Mouse (Mus musculus): Measurements from ENCODE around the gene Ipo7. TPM values are rescaled to one million over a fixed set of nuclear protein-coding genes. Genes with fewer than 3 reads are reported as not detected.
"Not testable (repeated sequence)": the region's sequence is repeated elsewhere in the genome, so short reads cannot be mapped to it uniquely, and the experiment has no call there.

The Ipo7 gene
- polyA plus RNA-seq (2014; fragmentation: Nextera tagmentation; extraction: Ambion mirVana): 23.2 and 32.7 TPM in 2 replicates

DNA sequence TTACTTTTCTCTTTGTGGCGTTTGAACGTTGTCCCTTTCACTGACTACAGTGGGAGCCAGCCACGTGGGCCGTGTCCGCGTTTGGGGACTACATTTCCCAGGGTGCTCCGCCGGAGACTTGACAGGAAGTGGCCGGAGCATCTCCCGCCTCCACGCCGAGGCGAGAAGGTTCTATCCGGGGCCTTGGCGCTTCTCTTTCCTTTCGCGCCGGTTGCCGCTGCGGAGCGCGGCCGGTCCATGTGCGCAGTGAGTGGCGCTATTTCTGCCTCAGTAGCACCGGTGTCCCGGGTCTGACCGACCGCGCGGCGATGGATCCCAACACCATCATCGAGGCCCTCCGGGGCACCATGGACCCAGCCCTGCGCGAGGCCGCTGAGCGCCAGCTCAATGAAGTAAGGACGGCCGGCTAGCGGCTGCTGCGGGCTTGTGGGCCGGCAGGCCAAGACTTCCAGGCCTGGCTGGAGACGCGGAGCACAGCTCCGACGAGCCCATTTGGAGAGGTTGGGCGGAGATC, at the start of gene Ipo7:
Ipo7 (plus strand) TSS at position 158 of the 514 bp plus-strand sequence.
- peak; percentile 98 for ATAC-seq (ENCODE audit: low FRiP score)
- under 1% methylated on average over 48 of the region's 48 CpGs for WGBS
- peak within 1 kb of the TSS; percentile 90 for H3K27ac ChIP-seq (ENCODE audit: low read depth, low read length)

DNA sequence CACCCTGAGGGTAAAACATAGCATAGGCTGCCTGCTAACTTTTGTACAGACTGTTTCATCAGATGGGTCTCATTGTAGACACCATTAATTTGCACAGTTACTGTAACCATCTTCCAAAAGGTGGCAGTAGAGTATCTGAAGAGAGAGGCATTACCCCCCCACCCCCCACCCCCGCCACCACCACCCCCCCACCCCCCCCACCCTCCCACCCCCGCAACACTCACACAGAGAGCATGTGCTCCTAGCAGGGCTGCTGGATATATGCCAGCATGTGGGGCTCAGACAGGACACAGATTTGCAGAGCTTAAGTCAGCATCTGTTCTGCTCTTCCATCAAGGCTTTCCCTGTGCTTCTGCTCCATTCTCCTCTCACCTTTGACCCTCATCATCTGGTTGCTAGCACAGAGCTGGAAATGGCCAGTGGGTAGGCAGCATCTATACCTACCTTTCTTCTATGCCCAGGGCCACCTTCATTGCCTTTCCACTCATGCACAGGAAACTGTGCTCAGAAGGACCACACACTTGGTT, 49.1 kb upstream of the Ipo7 start:
- Histone ChIP-seq H3K36me3 (ENCODE audit: control insufficient read depth, insufficient read depth, low read length) (no peaks in the 10 kb centered on the region), H3K4me2 (replicated peaks; ENCODE audit: low read depth, low read length) (no peak overlapping the region), H3K4me1 (replicated peaks; ENCODE audit: control insufficient read depth, insufficient read depth, low read length) (no peaks in the 10 kb centered on the region), H3K27ac (ENCODE audit: low read depth, low read length) (0 out of 2 replicates have a peak overlapping the region, but pooled peaks have one; percentile 27), H3K27me3 (ENCODE audit: control insufficient read depth, insufficient read depth, low read length) (no peaks in the 10 kb centered on the region), H3K4me3 (ENCODE audit: low read depth, low read length) (no peak overlapping the region), H3K9me3 (ENCODE audit: control insufficient read depth, low read length) (no peaks in the 10 kb centered on the region), H3K9ac (ENCODE audit: low read depth, low read length) (no peak overlapping the region)
- 0% methylated on average over 1 of the region's 2 CpGs for WGBS
- ATAC-seq (ENCODE audit: low FRiP score): peak; percentile 71
- peak; percentile 40 for DNase-seq (ENCODE audit: low spot score)

More for the DNA sequence above, at the start of gene Ipo7:
- Histone ChIP-seq H3K4me1 (replicated peaks; ENCODE audit: control insufficient read depth, insufficient read depth, low read length) (no peaks in the 10 kb centered on the region), H3K9ac (ENCODE audit: low read depth, low read length) (peak within 1 kb of the TSS; percentile 93), H3K4me3 (ENCODE audit: low read depth, low read length) (peak within 1 kb of the TSS; percentile 99), H3K36me3 (ENCODE audit: control insufficient read depth, insufficient read depth, low read length) (no peaks in the 10 kb centered on the region), H3K4me2 (replicated peaks; ENCODE audit: low read depth, low read length) (peak within 1 kb of the TSS; percentile 79), H3K27me3 (ENCODE audit: control insufficient read depth, insufficient read depth, low read length) (no peaks in the 10 kb centered on the region), H3K9me3 (ENCODE audit: control insufficient read depth, low read length) (no peaks in the 10 kb centered on the region)
- DNase-seq (ENCODE audit: low spot score): peak; percentile 93

DNA sequence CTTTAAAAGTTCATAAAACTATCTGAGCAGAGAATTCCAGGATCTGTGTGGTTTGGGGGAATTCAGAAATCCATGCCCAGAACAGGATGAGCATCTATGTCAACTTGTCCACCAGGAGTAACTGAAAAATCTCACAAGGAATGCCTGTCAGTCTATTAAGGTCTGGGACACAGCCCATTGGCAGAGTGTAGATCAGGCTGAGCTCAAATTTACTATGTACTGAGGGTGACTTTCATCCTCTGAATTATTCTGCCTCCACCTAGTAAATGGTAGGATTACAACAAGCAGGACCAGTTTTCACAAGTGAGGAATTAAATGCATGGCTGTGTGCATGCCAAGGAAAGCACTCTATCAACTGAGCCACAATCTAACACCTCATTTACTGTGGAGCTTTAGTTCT, 48.5 kb upstream of the Ipo7 start:
- Histone ChIP-seq H3K9me3 (ENCODE audit: control insufficient read depth, low read length) (no peaks in the 10 kb centered on the region), H3K4me2 (replicated peaks; ENCODE audit: low read depth, low read length) (no peak overlapping the region), H3K4me3 (ENCODE audit: low read depth, low read length) (no peak overlapping the region), H3K27me3 (ENCODE audit: control insufficient read depth, insufficient read depth, low read length) (no peaks in the 10 kb centered on the region), H3K9ac (ENCODE audit: low read depth, low read length) (no peak overlapping the region), H3K36me3 (ENCODE audit: control insufficient read depth, insufficient read depth, low read length) (no peaks in the 10 kb centered on the region), H3K4me1 (replicated peaks; ENCODE audit: control insufficient read depth, insufficient read depth, low read length) (no peaks in the 10 kb centered on the region), H3K27ac (ENCODE audit: low read depth, low read length) (no peak overlapping the region)
- ATAC-seq (ENCODE audit: low FRiP score) (no peak), DNase-seq (ENCODE audit: low spot score) (no peak)

DNA sequence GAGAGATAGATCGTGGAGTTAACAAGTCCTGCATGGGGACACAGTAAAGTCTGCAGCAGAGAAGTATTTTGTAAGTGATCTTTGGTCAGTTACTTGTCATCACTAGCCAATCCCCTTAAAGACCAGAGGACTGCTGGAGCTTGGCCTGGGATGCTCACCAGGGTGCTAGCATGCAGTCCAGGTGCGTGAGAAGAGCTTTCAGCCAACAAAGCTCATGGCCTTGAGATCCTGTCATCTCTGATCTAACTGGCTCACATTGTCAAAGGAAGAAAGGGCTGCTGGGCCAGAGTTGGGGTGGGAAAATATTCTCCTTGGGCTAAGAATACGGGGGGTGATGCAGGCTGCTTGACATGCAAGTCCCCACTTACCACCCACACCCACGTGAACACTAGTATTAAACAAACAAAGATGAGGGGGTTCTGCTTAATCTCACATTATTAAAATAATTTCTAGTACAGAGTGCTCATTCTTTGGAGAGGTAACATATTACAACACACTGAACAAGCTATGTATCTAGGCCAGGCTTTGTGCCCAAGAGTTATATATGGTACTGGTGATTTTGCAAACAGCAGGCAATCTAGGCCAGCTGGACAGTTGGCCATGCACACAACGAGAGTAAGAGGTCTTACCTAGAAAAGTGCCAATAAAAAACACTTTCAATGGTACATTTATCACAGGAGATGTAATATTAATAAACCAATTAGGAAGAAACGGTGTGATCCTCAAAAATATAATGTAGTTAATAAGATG, 41.9 kb upstream of the Ipo7 start:
- H3K4me2 ChIP-seq (replicated peaks; ENCODE audit: low read depth, low read length): no peak overlapping the region
- no peaks in the 10 kb centered on the region for H3K9me3 ChIP-seq (ENCODE audit: control insufficient read depth, low read length)
- H3K4me3 ChIP-seq (ENCODE audit: low read depth, low read length): no peak overlapping the region
- H3K27me3 ChIP-seq (ENCODE audit: control insufficient read depth, insufficient read depth, low read length): no peaks in the 10 kb centered on the region
- 93% methylated on average over 6 of the region's 6 CpGs for WGBS
- ATAC-seq (ENCODE audit: low FRiP score): no peak
- no peak for DNase-seq (ENCODE audit: low spot score)
- no peaks in the 10 kb centered on the region for H3K36me3 ChIP-seq (ENCODE audit: control insufficient read depth, insufficient read depth, low read length)
- no peak overlapping the region for H3K27ac ChIP-seq (ENCODE audit: low read depth, low read length)
- no peak overlapping the region for H3K9ac ChIP-seq (ENCODE audit: low read depth, low read length)
- H3K4me1 ChIP-seq (replicated peaks; ENCODE audit: control insufficient read depth, insufficient read depth, low read length): no peaks in the 10 kb centered on the region

DNA sequence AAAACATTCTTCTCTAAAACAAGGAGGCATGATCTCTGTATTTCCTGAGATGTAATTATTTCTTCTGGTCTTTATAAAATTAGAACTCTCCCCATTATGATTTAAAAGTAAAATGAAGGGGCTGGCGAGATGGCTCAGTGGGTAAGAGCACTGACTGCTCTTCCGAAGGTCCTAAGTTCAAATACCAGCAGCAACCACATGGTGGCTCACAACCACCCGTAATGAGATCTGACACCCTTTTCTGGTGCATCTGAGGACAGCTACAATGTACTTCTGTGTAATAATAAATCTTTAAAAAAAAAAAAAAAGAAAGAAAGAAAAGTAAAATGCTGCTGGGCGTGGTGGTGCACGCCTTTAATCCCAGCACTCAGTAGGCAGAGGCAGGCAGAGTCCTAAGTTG, 40.9 kb upstream of the Ipo7 start:
- H3K4me3 ChIP-seq (ENCODE audit: low read depth, low read length); H3K36me3 ChIP-seq (ENCODE audit: control insufficient read depth, insufficient read depth, low read length); H3K27me3 ChIP-seq (ENCODE audit: control insufficient read depth, insufficient read depth, low read length); H3K9me3 ChIP-seq (ENCODE audit: control insufficient read depth, low read length); H3K27ac ChIP-seq (ENCODE audit: low read depth, low read length); ATAC-seq (ENCODE audit: low FRiP score); H3K4me1 ChIP-seq (replicated peaks; ENCODE audit: control insufficient read depth, insufficient read depth, low read length); H3K4me2 ChIP-seq (replicated peaks; ENCODE audit: low read depth, low read length); H3K9ac ChIP-seq (ENCODE audit: low read depth, low read length): not testable (repeated sequence)
- peak; percentile 26 for DNase-seq (ENCODE audit: low spot score)
- 77% methylated on average over 5 of the region's 5 CpGs for WGBS

DNA sequence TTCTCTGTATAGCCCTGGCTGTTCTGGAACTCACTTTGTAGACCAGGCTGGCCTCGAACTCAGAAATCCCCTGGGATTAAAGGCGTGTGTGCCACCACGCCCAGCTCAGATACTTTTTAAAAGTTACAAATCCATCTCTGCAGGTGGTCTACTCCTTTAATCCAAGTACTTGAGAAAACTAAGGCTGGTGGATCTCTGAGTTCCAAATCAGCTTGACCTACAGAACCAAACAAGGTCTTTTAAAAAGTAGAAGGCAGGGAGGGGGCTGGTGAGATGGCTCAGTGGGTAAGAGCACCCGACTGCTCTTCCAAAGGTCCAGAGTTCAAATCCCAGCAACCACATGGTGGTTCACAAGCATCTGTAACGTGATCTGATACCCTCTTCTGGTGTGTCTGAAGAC, 33.5 kb upstream of the Ipo7 start:
- H3K27ac ChIP-seq (ENCODE audit: low read depth, low read length); H3K27me3 ChIP-seq (ENCODE audit: control insufficient read depth, insufficient read depth, low read length); DNase-seq (ENCODE audit: low spot score); ATAC-seq (ENCODE audit: low FRiP score); H3K9me3 ChIP-seq (ENCODE audit: control insufficient read depth, low read length); H3K9ac ChIP-seq (ENCODE audit: low read depth, low read length); H3K4me1 ChIP-seq (replicated peaks; ENCODE audit: control insufficient read depth, insufficient read depth, low read length); H3K4me3 ChIP-seq (ENCODE audit: low read depth, low read length); H3K36me3 ChIP-seq (ENCODE audit: control insufficient read depth, insufficient read depth, low read length); H3K4me2 ChIP-seq (replicated peaks; ENCODE audit: low read depth, low read length): not testable (repeated sequence)
- 87% methylated on average over 5 of the region's 5 CpGs for WGBS

DNA sequence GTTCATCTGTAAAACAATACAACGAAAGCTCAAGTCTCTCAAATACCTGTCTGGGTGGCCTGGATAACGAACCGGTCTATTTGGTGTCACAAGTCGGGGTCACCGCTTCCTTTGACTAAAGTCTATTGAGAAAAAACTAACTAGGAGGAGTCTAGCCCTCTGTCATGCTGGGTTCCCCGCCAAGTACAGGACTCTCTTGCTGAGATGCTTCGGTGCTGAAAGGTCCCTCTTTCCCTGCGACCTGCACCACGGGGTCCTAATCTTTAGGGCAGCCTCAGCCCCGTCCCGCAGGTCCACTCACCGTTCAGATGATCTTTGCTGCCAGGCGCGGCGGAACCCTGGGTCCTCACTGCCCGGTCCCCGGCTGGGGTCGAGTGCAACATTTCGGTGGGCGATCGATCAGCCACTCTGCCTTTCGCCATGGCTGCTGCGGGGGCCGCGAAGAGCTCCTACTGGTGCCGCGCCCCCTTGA, 32.4 kb upstream of the Ipo7 start:
- H3K27ac ChIP-seq (ENCODE audit: low read depth, low read length): peak overlapping the region; percentile 62
- DNase-seq (ENCODE audit: low spot score): peak; percentile 40

DNA sequence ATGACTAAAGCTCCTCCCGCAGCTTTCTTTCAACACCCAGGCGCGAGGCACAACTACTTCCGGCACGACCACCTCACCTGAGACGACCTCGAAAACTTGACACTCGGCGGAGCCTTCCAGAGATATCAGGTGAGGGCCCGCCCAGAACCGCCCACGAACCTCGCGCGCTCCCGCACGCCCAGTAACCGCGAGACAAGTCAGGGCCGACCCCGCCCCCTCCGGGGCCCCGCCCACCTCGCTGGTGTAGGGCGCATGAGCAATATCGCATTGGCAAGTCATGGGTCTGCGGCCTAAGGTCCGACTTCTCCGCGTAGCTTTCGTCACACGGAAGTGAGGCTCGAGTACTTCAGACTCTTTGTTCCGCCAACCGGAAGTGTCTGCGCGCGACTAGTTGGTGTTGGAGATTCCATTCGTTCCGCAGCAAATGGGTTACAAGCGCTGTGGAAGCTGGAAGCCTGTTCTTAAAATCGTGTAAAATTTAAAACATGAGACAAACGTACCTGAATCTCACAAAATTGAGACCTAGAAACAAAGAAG, 31.9 kb upstream of the Ipo7 start:
- ATAC-seq (ENCODE audit: low FRiP score): peak; percentile 99
- no peaks in the 10 kb centered on the region for H3K9me3 ChIP-seq (ENCODE audit: control insufficient read depth, low read length)
- H3K27ac ChIP-seq (ENCODE audit: low read depth, low read length): peak overlapping the region; percentile 83
- under 1% methylated on average over 43 of the region's 43 CpGs for WGBS
- 0 out of 2 replicates have a peak, but pooled peaks cover 2% of the 10 kb centered on the region for H3K36me3 ChIP-seq (ENCODE audit: control insufficient read depth, insufficient read depth, low read length)
- H3K4me1 ChIP-seq (replicated peaks; ENCODE audit: control insufficient read depth, insufficient read depth, low read length): no peaks in the 10 kb centered on the region
- H3K27me3 ChIP-seq (ENCODE audit: control insufficient read depth, insufficient read depth, low read length): no peaks in the 10 kb centered on the region
- peak overlapping the region; percentile 80 for H3K4me2 ChIP-seq (replicated peaks; ENCODE audit: low read depth, low read length)
- peak; percentile 99 for DNase-seq (ENCODE audit: low spot score)
- H3K4me3 ChIP-seq (ENCODE audit: low read depth, low read length): peak overlapping the region; percentile 64
- peak overlapping the region; percentile 65 for H3K9ac ChIP-seq (ENCODE audit: low read depth, low read length)

More for the DNA sequence above, 32.4 kb upstream of the Ipo7 start:
- H3K4me3 ChIP-seq (ENCODE audit: low read depth, low read length): peak overlapping the region; percentile 64
- H3K9ac ChIP-seq (ENCODE audit: low read depth, low read length): peak overlapping the region; percentile 65
- no peaks in the 10 kb centered on the region for H3K4me1 ChIP-seq (replicated peaks; ENCODE audit: control insufficient read depth, insufficient read depth, low read length)
- WGBS: under 1% methylated on average over 27 of the region's 27 CpGs
- ATAC-seq (ENCODE audit: low FRiP score): peak; percentile 84
- H3K27me3 ChIP-seq (ENCODE audit: control insufficient read depth, insufficient read depth, low read length): no peaks in the 10 kb centered on the region
- no peaks in the 10 kb centered on the region for H3K9me3 ChIP-seq (ENCODE audit: control insufficient read depth, low read length)
- H3K36me3 ChIP-seq (ENCODE audit: control insufficient read depth, insufficient read depth, low read length): 0 out of 2 replicates have a peak, but pooled peaks cover 2% of the 10 kb centered on the region
- peak overlapping the region; percentile 80 for H3K4me2 ChIP-seq (replicated peaks; ENCODE audit: low read depth, low read length)

Measured in hindbrain, embryonic 11.5 days (tissue).